Mouse (Mus musculus) stomach, embryonic 15.5 days (tissue): ENCODE results near the gene Fbxl17. TPM values are rescaled to one million over a fixed set of nuclear protein-coding genes. Genes with fewer than 3 reads are reported as not detected.

ENCODE experiments used
- ATAC-seq: fragments of 200-750 bp; cut with Nextera tagmentation; 2 replicates; pipeline ENCODE4 v1.8.0; 2017; ENCODE audit warnings: low read depth, moderate number of reproducible peaks, moderate TSS enrichment; ENCODE audit not compliant: insufficient read depth, low FRiP score
- H3K27ac ChIP-seq: fragments of 300-500 bp; sonication (generic); 2 replicates; pipeline ENCODE4 v1.5.1; 2015; ENCODE audit warnings: mild to moderate bottlenecking, inconsistent platforms
- H3K27me3 ChIP-seq: fragments of 300-500 bp; sonication (generic); replicated peaks from 2 replicates; pipeline ENCODE4 v1.6.1; 2015; ENCODE audit warnings: inconsistent platforms
- H3K36me3 ChIP-seq: fragments of 300-500 bp; sonication (generic); 2 replicates; pipeline ENCODE4 v1.6.1; 2015; ENCODE audit warnings: inconsistent platforms
- H3K4me1 ChIP-seq: fragments of 300-500 bp; sonication (generic); 2 replicates; pipeline ENCODE4 v1.6.1; 2015; ENCODE audit warnings: inconsistent platforms
- H3K4me2 ChIP-seq: fragments of 300-500 bp; sonication (generic); 2 replicates; pipeline ENCODE4 v1.6.1; 2015; ENCODE audit warnings: mild to moderate bottlenecking, inconsistent platforms
- H3K4me3 ChIP-seq: fragments of 300-500 bp; sonication (generic); replicated peaks from 2 replicates; pipeline ENCODE4 v1.5.1; 2015; ENCODE audit warnings: inconsistent platforms
- H3K9ac ChIP-seq: fragments of 300-500 bp; sonication (generic); 2 replicates; pipeline ENCODE4 v1.6.1; 2015; ENCODE audit warnings: inconsistent platforms
- H3K9me3 ChIP-seq: fragments of 300-500 bp; sonication (generic); 2 replicates; pipeline ENCODE4 v1.6.1; 2016; ENCODE audit warnings: inconsistent platforms
- WGBS: fragments of 180-500 bp; shearing (Covaris S2); methylation state at CpG from one replicate; pipeline ENCODE4 v1.1.7; 2015; 5-methylcytosine and 5-hydroxymethylcytosine counted together
- polyA plus RNA-seq: library from polyadenylated mRNA; unstranded; fragments of >200 nt; fragmentation: Nextera tagmentation; extraction: Ambion mirVana; gene quantifications from 2 replicates; pipeline ENCODE4 v1.2.1, GENCODE M21; 2015

Gene Fbxl17
- polyA plus RNA-seq, 1 experiment from 2014 or later, result 5.9 TPM

- H3K4me1 ChIP-seq, result no peaks in the 10 kb centered on the region
- no peak overlapping the region for H3K27ac ChIP-seq
- no peak overlapping the region for H3K4me3 ChIP-seq
- H3K36me3 ChIP-seq, result no peaks in the 10 kb centered on the region
- ATAC-seq, result no peak
- H3K9ac ChIP-seq, result no peak overlapping the region
- no peak overlapping the region for H3K4me2 ChIP-seq
- H3K27me3 ChIP-seq, result no peaks in the 10 kb centered on the region
- 64% methylated on average over 4 of the region's 4 CpGs for WGBS
- no peaks in the 10 kb centered on the region for H3K9me3 ChIP-seq
Measured at GRCm38 (mm10) chr17:63223675-63224074, 276.1 kb downstream of the Fbxl17 start.

DNA sequence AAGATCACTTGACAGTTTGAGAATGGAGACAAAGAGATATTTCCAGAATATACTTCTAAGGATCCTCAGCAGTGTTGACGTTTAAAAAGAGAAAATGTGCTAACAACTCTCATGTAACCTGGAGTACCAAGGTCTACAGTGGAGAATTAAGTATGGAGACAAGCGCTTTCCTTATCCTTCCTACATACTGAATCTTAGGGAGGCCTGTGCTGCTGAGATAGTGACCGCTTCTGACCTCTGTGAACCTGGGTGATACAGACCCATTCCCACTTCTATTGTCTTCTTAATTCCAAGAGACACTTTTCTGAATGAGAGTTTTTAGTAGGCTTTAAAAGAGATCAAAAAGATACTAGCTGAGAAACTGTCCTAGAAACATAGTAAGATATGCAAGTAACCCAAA lies 278.2 kb downstream of the Fbxl17 start:
- WGBS, result 87% methylated on average over 3 of the region's 3 CpGs
- ATAC-seq, result no peak
- H3K4me2 ChIP-seq, result no peak overlapping the region

DNA sequence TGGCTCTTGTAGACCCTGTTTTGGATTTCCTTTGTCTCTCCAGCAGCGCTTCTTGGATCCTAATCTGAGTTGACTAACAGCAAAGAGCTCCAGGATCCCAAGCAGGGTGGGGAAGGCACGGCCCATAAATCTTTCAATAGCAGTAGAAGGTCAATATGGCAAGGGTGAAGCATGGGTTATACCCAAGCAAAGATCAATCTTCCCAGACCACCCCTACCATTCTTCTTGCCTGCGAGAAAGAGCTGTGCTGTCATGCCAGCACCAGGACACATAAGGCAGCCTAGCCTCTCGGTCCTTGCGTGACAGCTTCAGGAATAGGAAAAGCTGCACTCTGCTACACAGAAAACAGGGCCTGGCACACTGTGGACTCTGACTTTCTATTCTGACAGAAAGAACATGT lies 279.0 kb downstream of the Fbxl17 start:
- Histone ChIP-seq H3K36me3 (no peaks in the 10 kb centered on the region), H3K9ac (no peak overlapping the region), H3K27me3 (no peaks in the 10 kb centered on the region), H3K27ac (no peak overlapping the region), H3K9me3 (no peaks in the 10 kb centered on the region), H3K4me1 (no peaks in the 10 kb centered on the region), H3K4me3 (no peak overlapping the region), H3K4me2 (no peak overlapping the region)
- WGBS, result 49% methylated on average over 5 of the region's 5 CpGs
- no peak for ATAC-seq

More for the DNA sequence above, 278.2 kb downstream of the Fbxl17 start:
- Histone ChIP-seq H3K27me3 (no peaks in the 10 kb centered on the region), H3K9me3 (no peaks in the 10 kb centered on the region), H3K9ac (no peak overlapping the region), H3K36me3 (no peaks in the 10 kb centered on the region), H3K27ac (no peak overlapping the region), H3K4me3 (no peak overlapping the region), H3K4me1 (no peaks in the 10 kb centered on the region)

- no peak for ATAC-seq
- H3K27ac ChIP-seq, result no peak overlapping the region
- H3K4me2 ChIP-seq, result no peak overlapping the region
- WGBS, result 96% methylated on average over 1 of the region's 1 CpGs
- H3K9me3 ChIP-seq, result no peaks in the 10 kb centered on the region
- H3K4me1 ChIP-seq, result no peaks in the 10 kb centered on the region
- H3K36me3 ChIP-seq, result no peaks in the 10 kb centered on the region
- no peak overlapping the region for H3K9ac ChIP-seq
- no peaks in the 10 kb centered on the region for H3K27me3 ChIP-seq
- H3K4me3 ChIP-seq, result no peak overlapping the region
Measured at GRCm38 (mm10) chr17:63217016-63217415, 282.8 kb downstream of the Fbxl17 start.

DNA sequence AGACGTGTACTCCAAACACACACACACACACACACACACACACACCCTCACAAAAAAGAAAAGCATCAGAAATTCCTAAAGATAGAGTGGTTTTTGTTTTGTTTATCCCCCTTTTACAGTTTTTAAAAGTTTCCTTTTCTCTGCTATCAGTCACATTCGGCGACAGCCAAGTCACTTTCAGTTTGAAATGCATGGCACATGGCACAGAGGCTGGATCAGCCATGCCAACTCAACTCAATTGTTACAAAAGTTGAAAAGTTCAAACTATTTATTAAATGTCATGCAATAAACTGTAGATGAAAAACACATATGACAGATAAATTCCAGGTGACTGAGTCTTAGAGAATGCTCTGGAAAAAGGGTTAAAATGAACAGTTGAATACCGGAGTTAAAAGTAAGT lies 287.8 kb downstream of the Fbxl17 start:
- Histone ChIP-seq H3K36me3 (no peaks in the 10 kb centered on the region), H3K27ac (no peak overlapping the region), H3K27me3 (no peaks in the 10 kb centered on the region), H3K4me2 (no peak overlapping the region), H3K9ac (no peak overlapping the region), H3K4me1 (no peaks in the 10 kb centered on the region), H3K4me3 (no peak overlapping the region), H3K9me3 (no peaks in the 10 kb centered on the region)
- WGBS, result 86% methylated on average over 4 of the region's 4 CpGs
- no peak for ATAC-seq

DNA sequence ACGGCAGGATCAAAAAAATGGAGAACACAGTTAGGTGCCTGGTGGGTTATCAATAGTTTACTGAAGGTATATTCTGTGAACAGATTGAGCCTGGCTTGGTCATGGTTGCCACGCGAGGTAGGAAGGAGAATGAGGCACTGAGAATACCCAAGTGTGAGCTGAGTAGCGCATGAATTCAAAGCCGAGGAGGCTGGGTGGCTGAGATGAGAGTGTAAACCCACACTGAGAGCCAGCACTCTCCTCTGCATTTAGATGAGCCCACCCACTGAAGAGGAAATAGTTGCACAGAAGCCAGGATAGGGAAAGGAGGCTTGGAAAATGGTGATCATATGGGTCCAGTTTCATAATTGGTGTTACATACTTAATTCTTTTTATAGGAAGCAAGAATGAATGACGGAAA lies 290.7 kb downstream of the Fbxl17 start:
- Histone ChIP-seq H3K4me1 (no peaks in the 10 kb centered on the region), H3K36me3 (no peaks in the 10 kb centered on the region), H3K4me2 (no peak overlapping the region), H3K9me3 (no peaks in the 10 kb centered on the region), H3K9ac (no peak overlapping the region), H3K4me3 (no peak overlapping the region), H3K27ac (no peak overlapping the region), H3K27me3 (no peaks in the 10 kb centered on the region)
- WGBS, result 95% methylated on average over 6 of the region's 6 CpGs
- ATAC-seq, result no peak

DNA sequence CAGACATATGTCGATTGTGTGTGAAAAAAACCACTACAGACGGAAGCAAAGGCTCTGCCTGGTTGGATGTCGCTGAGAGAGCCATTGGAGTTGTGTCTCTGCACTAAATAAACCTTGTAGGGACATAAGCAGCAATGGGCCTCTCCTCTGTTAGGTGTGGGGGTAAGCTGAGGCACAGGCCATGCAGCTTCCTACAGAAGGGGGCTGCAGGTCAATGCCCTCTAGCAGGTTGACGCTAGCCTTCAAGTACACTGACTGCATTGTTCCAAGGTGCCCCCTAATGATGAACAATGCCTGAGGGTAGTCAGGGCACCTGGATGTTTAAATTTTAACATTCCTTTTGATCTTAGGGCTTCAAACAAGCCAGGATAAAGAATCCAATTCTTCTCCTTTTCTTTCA lies 291.5 kb downstream of the Fbxl17 start:
- no peaks in the 10 kb centered on the region for H3K36me3 ChIP-seq
- H3K4me3 ChIP-seq, result no peak overlapping the region
- ATAC-seq, result no peak
- H3K4me1 ChIP-seq, result no peaks in the 10 kb centered on the region
- no peak overlapping the region for H3K27ac ChIP-seq
- H3K27me3 ChIP-seq, result no peaks in the 10 kb centered on the region
- no peaks in the 10 kb centered on the region for H3K9me3 ChIP-seq
- no peak overlapping the region for H3K4me2 ChIP-seq
- no peak overlapping the region for H3K9ac ChIP-seq
- 79% methylated on average over 4 of the region's 4 CpGs for WGBS

GRCm38 (mm10) chr17:63207714-63208113 lies 292.1 kb downstream of the Fbxl17 start:
- WGBS, result 90% methylated on average over 9 of the region's 9 CpGs
- H3K27ac ChIP-seq, result no peak overlapping the region
- no peaks in the 10 kb centered on the region for H3K4me1 ChIP-seq
- no peaks in the 10 kb centered on the region for H3K27me3 ChIP-seq
- no peaks in the 10 kb centered on the region for H3K36me3 ChIP-seq
- no peak overlapping the region for H3K9ac ChIP-seq
- H3K4me3 ChIP-seq, result no peak overlapping the region
- no peak for ATAC-seq
- H3K9me3 ChIP-seq, result no peaks in the 10 kb centered on the region
- no peak overlapping the region for H3K4me2 ChIP-seq

GRCm38 (mm10) chr17:63205316-63205715 lies 294.5 kb downstream of the Fbxl17 start:
- H3K36me3 ChIP-seq, result no peaks in the 10 kb centered on the region
- no peak overlapping the region for H3K27ac ChIP-seq
- no peak overlapping the region for H3K4me3 ChIP-seq
- 93% methylated on average over 5 of the region's 5 CpGs for WGBS
- H3K27me3 ChIP-seq, result no peaks in the 10 kb centered on the region
- ATAC-seq, result no peak; the same call in 1 of the 2 replicates
- H3K4me2 ChIP-seq, result no peak overlapping the region
- H3K9ac ChIP-seq, result no peak overlapping the region
- no peaks in the 10 kb centered on the region for H3K9me3 ChIP-seq
- H3K4me1 ChIP-seq, result no peaks in the 10 kb centered on the region

DNA sequence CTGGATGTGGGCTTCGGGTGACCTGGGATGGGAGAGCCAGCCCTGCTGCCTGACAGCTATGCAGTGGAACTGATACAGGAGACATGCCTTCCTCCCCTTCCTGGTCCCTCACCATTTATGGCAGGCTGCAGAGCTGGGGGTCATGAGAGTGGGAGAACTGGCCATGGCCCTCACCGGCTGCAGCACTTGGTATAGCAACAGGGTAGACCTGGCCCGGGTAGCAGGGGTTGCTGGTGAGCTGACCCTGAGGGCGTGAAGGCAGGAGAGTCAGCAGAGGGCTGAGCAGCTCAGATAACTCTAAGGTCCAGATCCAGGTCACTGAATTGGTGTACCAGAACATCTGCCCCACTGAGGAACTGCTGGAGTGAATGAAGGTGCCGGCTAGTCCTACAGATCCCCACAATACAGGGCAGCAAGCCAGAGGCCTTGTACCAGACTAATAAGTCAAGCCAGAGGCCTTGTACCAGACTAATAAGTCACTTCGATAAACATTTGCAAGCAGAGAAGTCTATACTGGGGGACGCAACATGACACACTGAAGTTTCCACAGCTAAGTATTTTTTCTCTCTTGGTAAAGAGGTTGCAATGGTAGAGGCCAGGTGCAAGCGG lies 296.1 kb downstream of the Fbxl17 start:
- WGBS, result 73% methylated on average over 8 of the region's 8 CpGs
- ATAC-seq, result 0 out of 2 replicates have a peak, but pooled peaks have one; percentile 18
- no peaks in the 10 kb centered on the region for H3K27me3 ChIP-seq
- H3K9ac ChIP-seq, result no peak overlapping the region
- H3K4me3 ChIP-seq, result no peak overlapping the region
- H3K4me1 ChIP-seq, result no peaks in the 10 kb centered on the region
- no peak overlapping the region for H3K27ac ChIP-seq
- H3K9me3 ChIP-seq, result no peaks in the 10 kb centered on the region
- H3K4me2 ChIP-seq, result no peak overlapping the region
- no peaks in the 10 kb centered on the region for H3K36me3 ChIP-seq

- no peak overlapping the region for H3K27ac ChIP-seq
- no peak overlapping the region for H3K4me2 ChIP-seq
- H3K4me3 ChIP-seq, result no peak overlapping the region
- no peaks in the 10 kb centered on the region for H3K27me3 ChIP-seq
- no peaks in the 10 kb centered on the region for H3K36me3 ChIP-seq
- ATAC-seq, result no peak
- H3K9ac ChIP-seq, result no peak overlapping the region
- WGBS, result 94% methylated on average over 1 of the region's 1 CpGs
- no peaks in the 10 kb centered on the region for H3K9me3 ChIP-seq
- no peaks in the 10 kb centered on the region for H3K4me1 ChIP-seq
Measured at GRCm38 (mm10) chr17:63198703-63199102, 301.1 kb downstream of the Fbxl17 start.

GRCm38 (mm10) chr17:63195496-63195895 lies 304.3 kb downstream of the Fbxl17 start:
- Histone ChIP-seq H3K27me3 (no peaks in the 10 kb centered on the region), H3K4me1 (no peaks in the 10 kb centered on the region), H3K9ac (no peak overlapping the region), H3K4me2 (no peak overlapping the region), H3K4me3 (no peak overlapping the region), H3K36me3 (no peaks in the 10 kb centered on the region), H3K9me3 (no peaks in the 10 kb centered on the region), H3K27ac (no peak overlapping the region)
- no peak for ATAC-seq
- WGBS, result 81% methylated on average over 2 of the region's 2 CpGs

GRCm38 (mm10) chr17:63193196-63193595 lies 306.6 kb downstream of the Fbxl17 start:
- Histone ChIP-seq H3K9ac (no peak overlapping the region), H3K4me2 (no peak overlapping the region), H3K27me3 (no peaks in the 10 kb centered on the region), H3K4me1 (no peaks in the 10 kb centered on the region), H3K27ac (no peak overlapping the region), H3K4me3 (no peak overlapping the region), H3K9me3 (no peaks in the 10 kb centered on the region), H3K36me3 (no peaks in the 10 kb centered on the region)
- WGBS, result 67% methylated on average over 7 of the region's 7 CpGs
- ATAC-seq, result no peak
